Mouse (Mus musculus) spleen, embryonic (tissue): ENCODE data around the gene Tcam1.

Source experiments
- CTCF ChIA-PET: fragments of 350-600 bp; sonication (Branson Sonifier 250); formaldehyde crosslinking; loops from one replicate; lab custom pipeline; 2022; lab: Charles Lee

Gene Tcam1

GRCm38 (mm10) chr11:106314333-106314812 lies 37.9 kb downstream of the Tcam1 start, which contains the start of gene Cd79b:
TSS of gene Cd79b (minus strand) at chr11:106314762.
- CTCF ChIA-PET = no interaction called here

- CTCF ChIA-PET = interaction anchor here (1.2 to 1.5 kb wide), 2 partner anchors 8 to 14 kb away, joined by 5 to 6 read pairs; no protein-coding TSS in a partner anchor
Measured at GRCm38 (mm10) chr11:106316416-106316815, 39.9 kb downstream of the Tcam1 start.

- CTCF ChIA-PET = interaction anchor here (0.5 to 1.5 kb wide), 4 partner anchors 8 to 195 kb away, joined by 3 to 19 read pairs (median 8); no protein-coding TSS in a partner anchor
Measured at GRCm38 (mm10) chr11:106317801-106318200, 41.3 kb downstream of the Tcam1 start.

DNA sequence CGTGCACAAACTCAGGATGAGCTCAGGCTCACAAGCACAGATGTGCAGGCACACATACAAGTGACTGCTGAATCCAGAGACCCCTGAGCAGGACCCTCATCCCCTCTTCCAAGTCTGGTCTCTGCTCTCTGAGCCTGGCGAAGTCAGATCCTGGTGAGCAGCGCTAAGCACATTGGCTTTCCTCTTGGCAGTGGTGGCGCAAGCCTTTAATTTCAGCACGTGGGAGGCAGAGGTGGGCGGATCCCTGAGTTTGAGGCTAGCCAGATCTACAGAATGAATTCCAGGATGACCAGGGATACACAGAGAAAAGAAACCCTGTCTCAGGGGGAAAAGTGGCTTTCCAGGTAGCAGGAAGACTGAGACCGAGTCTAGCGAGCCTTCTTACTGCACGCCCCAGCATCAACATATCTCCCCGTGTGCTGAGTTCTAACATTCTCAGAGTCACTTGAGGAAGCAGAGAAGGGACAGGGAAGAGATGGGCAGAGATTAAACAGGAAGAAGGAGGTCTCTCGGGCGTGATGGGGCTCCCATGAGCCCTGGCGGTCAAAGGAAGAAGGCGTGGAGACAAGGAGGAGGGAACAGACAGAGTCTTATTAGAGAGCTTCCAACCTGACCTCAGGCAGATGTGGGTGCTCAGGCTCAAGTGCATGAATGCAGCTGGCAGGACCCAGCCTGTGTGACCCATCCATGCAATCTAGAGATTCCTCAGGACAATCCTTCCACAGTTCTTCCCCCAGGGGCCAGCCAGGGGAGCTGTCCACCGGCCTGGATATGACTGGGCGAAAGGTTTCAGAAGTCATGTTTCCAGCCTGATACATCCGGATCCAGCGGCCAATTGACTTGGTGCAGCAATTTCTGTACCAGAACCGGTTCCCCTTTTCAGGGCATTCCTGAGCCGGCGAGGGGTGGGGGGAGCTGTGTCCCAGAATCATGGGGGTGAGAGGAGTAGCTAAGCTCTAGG lies 42.2 kb downstream of the Tcam1 start:
- CTCF ChIA-PET = interaction anchor here (0.5 to 0.7 kb wide), 4 partner anchors 10 to 195 kb away, joined by 3 to 12 read pairs (median 8); no protein-coding TSS in a partner anchor

- CTCF ChIA-PET = interaction anchor here (1.1 to 1.2 kb wide), 2 partner anchors 12 to 21 kb away, joined by 6 to 10 read pairs; no protein-coding TSS in a partner anchor
Measured at GRCm38 (mm10) chr11:106324858-106325257, 48.4 kb downstream of the Tcam1 start.

DNA sequence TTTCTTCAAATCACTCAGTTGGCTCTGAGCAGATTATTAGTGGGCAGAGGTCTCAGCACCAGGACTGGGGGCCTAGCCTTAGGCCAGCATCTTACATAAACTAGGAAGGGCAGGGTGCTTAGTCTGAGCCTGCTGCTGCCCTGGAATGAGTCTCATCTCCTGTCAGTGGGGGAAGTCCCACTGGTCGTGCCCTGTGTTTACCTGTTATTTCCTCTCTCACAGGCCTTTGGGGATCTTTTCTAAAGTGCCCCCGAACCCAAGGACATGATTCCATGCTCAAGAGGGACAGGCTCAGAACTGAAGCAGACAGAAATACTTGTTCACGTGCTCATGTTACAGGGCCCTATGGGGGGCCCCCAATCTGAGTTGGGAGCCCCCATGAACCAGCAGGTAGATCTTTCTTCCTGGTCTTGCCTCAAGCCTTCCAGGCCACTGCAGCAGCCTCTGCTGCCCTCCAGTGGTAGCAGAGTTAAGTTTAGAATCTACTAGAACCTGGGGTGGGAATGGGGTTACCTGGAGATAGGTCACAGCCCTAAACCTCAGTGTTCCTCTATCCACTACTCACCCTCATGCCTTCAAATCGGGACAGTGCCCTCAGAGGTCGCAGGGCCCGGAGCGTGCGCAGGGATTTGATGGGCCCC lies 49.2 kb downstream of the Tcam1 start:
- CTCF ChIA-PET = interaction anchor here (0.5 to 1.2 kb wide), 3 partner anchors 13 to 591 kb away, joined by 6 to 10 read pairs (median 6); no protein-coding TSS in a partner anchor

GRCm38 (mm10) chr11:106326475-106326874 lies 50.0 kb downstream of the Tcam1 start:
- CTCF ChIA-PET = no interaction called here

GRCm38 (mm10) chr11:106328521-106328920 lies 52.0 kb downstream of the Tcam1 start:
- CTCF ChIA-PET = no interaction called here

DNA sequence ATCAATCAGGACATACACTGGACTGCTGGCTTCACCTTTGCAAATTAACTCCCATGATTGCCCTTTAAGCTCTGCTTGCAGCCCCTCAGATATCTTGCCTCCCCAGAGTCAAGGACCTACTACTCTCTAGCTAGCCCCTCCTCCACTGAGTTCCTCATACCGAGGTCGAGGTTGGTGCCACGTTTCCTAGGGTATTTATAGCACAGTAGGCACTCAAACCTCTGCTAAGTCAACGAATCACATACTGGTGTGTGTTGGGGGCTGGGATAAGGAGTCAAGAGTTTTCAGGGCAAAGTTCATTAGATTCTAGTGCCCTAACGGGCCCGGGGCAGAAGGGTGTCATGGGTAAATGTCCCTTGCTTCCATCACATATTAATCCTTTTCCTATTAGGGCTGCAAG lies 52.7 kb downstream of the Tcam1 start:
- CTCF ChIA-PET = interaction anchor here (0.6 to 1.2 kb wide), 2 partner anchors 17 to 62 kb away, joined by 3 to 4 read pairs; no protein-coding TSS in a partner anchor

DNA sequence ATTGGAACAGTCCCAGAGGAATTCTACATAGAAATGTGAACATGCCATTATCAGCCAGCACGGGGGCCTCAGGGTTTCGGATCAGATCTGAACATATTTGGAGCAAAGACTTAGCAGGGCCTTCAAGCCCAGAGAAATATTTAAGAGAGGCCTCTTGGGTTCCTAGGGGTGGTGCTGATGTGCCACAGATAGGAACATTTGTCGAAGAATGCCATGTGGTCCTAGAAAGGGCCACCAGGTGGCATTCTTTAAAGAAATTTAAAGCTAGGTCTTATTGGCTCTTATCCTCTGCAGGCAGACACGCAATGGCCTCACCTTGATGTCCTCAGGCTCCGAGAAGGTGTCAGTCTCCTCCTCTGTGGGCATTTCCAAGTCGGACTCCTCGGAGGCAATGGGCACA lies 53.2 kb downstream of the Tcam1 start:
- CTCF ChIA-PET = interaction anchor here (0.6 to 1.2 kb wide), 2 partner anchors 18 to 61 kb away, joined by 3 to 4 read pairs; no protein-coding TSS in a partner anchor

DNA sequence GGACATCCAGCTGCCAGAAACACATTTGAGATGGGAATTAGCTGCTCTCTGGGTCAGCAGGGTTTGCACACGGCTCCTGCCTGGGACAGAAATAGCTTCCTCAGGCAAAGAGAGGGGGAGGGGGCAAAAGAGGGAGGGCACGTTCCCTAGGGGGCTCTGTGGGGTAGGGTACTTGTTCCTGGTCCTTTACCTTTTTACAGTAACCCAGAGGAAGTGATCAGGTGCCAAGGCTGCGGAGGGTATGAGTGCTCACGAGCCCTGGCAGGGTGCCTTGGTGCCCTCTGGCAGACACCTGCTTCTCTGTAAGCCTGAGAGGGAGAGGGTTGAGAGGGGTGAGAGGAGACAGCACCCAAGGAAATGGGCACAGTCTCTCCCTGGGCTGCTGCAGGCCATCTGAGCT lies 56.0 kb downstream of the Tcam1 start:
- CTCF ChIA-PET = interaction anchor here (2.4 kb wide), 1 partner anchor 59 kb away, joined by 9 read pairs; no protein-coding TSS in a partner anchor

- CTCF ChIA-PET = interaction anchor here (0.6 to 2.4 kb wide), 4 partner anchors 26 to 57 kb away, joined by 3 to 10 read pairs (median 6); no protein-coding TSS in a partner anchor
Measured at GRCm38 (mm10) chr11:106334066-106334465, 57.6 kb downstream of the Tcam1 start.

GRCm38 (mm10) chr11:106338029-106338428 lies 61.6 kb downstream of the Tcam1 start:
- CTCF ChIA-PET = no interaction called here
